ENCODE assay signal across 24 mouse cellular contexts in genomic region chr1:51152017-51152416, GRCm38 (mm10).
DNase-seq lines count a peak whose midpoint lies in the region; ATAC-seq and TF ChIP-seq lines count a peak whose summit lies in the region.
"Had no signal": no experiment of that assay in that cellular context is flagged by ENCODE, and none has a peak within 500 bp of the region (broad histone marks: within the 10 kb centered on the region; RNA-seq: fewer than 3 reads in every experiment).

No protein-coding gene starts in this region.

- ATAC-seq in heart, postnatal 0 days (ENCODE audit: insufficient read depth, low read depth), result peak; percentile 62; the same call in 1 of the 2 replicates
- no peak for ATAC-seq in heart, embryonic 11.5 days (replicated peaks; ENCODE audit: insufficient number of reproducible peaks, low FRiP score, low TSS enrichment)
- no peak for ATAC-seq in kidney, embryonic 16.5 days (ENCODE audit: low FRiP score, low TSS enrichment)
- ATAC-seq: forebrain, embryonic 15.5 days had no signal

- no peak overlapping the region for H3K4me3 ChIP-seq in heart, postnatal 0 days (ENCODE audit: low read depth, low read length)
- H3K4me3 ChIP-seq in heart, embryonic 11.5 days (ENCODE audit: low read depth, low read length), result no peak overlapping the region
- H3K4me3 ChIP-seq in kidney, embryonic 16.5 days (ENCODE audit: low read length), result no peak overlapping the region
- H3K4me3 ChIP-seq: forebrain, embryonic 15.5 days; hindbrain, embryonic 15.5 days; liver, embryonic 13.5 days; midbrain, embryonic 10.5 days had no signal

- H3K27ac ChIP-seq in heart, postnatal 0 days (ENCODE audit: low read depth), result peak overlapping the region; percentile 57
- H3K27ac ChIP-seq in heart, embryonic 11.5 days (ENCODE audit: low read depth, low read length), result no peak overlapping the region
- no peak overlapping the region for H3K27ac ChIP-seq in kidney, embryonic 16.5 days (ENCODE audit: low read length)
- H3K27ac ChIP-seq: forebrain, embryonic 15.5 days; hindbrain, embryonic 15.5 days; liver, embryonic 13.5 days; macrophage; midbrain, embryonic 10.5 days had no signal

- TF ChIP-seq CTCF in heart, postnatal 0 days (IDR thresholded peaks at IDR 0.05; ENCODE audit: low read depth), result no peak

- no peak for TF ChIP-seq EP300 in heart, postnatal 0 days (IDR thresholded peaks at IDR 0.05; ENCODE audit: low read depth)

- H3K9me3 ChIP-seq in heart, postnatal 0 days (replicated peaks; ENCODE audit: control insufficient read depth, low read length), result no peaks in the 10 kb centered on the region
- no peaks in the 10 kb centered on the region for H3K9me3 ChIP-seq in heart, embryonic 11.5 days (replicated peaks; ENCODE audit: control insufficient read depth, low read length)
- no peaks in the 10 kb centered on the region for H3K9me3 ChIP-seq in kidney, embryonic 16.5 days (ENCODE audit: low read length)
- H3K9me3 ChIP-seq: forebrain, embryonic 15.5 days; hindbrain, embryonic 15.5 days; liver, embryonic 13.5 days; midbrain, embryonic 10.5 days had no signal

- DNase-seq in embryo, embryonic 10 days (ENCODE audit: low spot score), result peak; percentile 32
- DNase-seq in embryo, embryonic 10.5 days (ENCODE audit: low spot score), result no peak
- peak; percentile 28 for DNase-seq in heart, postnatal 0 days (ENCODE audit: low spot score)
- DNase-seq in R1 (ENCODE audit: low read depth, low spot score), result peak; percentile 13
- peak; percentile 26 for DNase-seq in yolk sac, embryonic 10.5 days (ENCODE audit: low spot score)
- DNase-seq: adrenal gland, adult 2 months; cerebellum, adult 11-12 months; cerebellum, postnatal 10 days; gastrocnemius, postnatal 14 days; heart, adult 11 months; kidney, adult 2 months; kidney, postnatal 36 days; layer of hippocampus, postnatal 36 days; liver, embryonic 13.5 days; lung, adult 2 months; right cerebral cortex, adult 18-20 months; right cerebral cortex, postnatal 4 days; thymus, postnatal 25 days had no signal

- H3K36me3 ChIP-seq in heart, postnatal 0 days (replicated peaks; ENCODE audit: control insufficient read depth, insufficient read depth, low read length), result no peaks in the 10 kb centered on the region
- H3K36me3 ChIP-seq in heart, embryonic 11.5 days (ENCODE audit: control insufficient read depth, insufficient read depth, low read length), result no peaks in the 10 kb centered on the region
- no peaks in the 10 kb centered on the region for H3K36me3 ChIP-seq in kidney, embryonic 16.5 days (ENCODE audit: insufficient read depth, low read length)
- H3K36me3 ChIP-seq: forebrain, embryonic 15.5 days; hindbrain, embryonic 15.5 days; liver, embryonic 13.5 days; midbrain, embryonic 10.5 days had no signal

- H3K4me1 ChIP-seq in heart, postnatal 0 days (ENCODE audit: control insufficient read depth, insufficient read depth), result peaks cover 34% of the 10 kb centered on the region
- peaks cover 14% of the 10 kb centered on the region; the same call in 1 of the 2 replicates for H3K4me1 ChIP-seq in heart, embryonic 11.5 days (ENCODE audit: control insufficient read depth, insufficient read depth, low read length)
- H3K4me1 ChIP-seq in kidney, embryonic 16.5 days (ENCODE audit: insufficient read depth, low read length), result 0 out of 2 replicates have a peak, but pooled peaks cover 10% of the 10 kb centered on the region
- H3K4me1 ChIP-seq: forebrain, embryonic 15.5 days; liver, embryonic 13.5 days had no signal

- no peak overlapping the region for H3K9ac ChIP-seq in heart, postnatal 0 days (replicated peaks; ENCODE audit: low read depth, low read length)
- H3K9ac ChIP-seq in heart, embryonic 11.5 days (ENCODE audit: low read depth, low read length), result no peak overlapping the region
- no peak overlapping the region for H3K9ac ChIP-seq in kidney, embryonic 16.5 days (replicated peaks; ENCODE audit: low read length)
- H3K9ac ChIP-seq: forebrain, embryonic 15.5 days; hindbrain, embryonic 15.5 days; liver, embryonic 13.5 days had no signal

- H3K27me3 ChIP-seq in heart, postnatal 0 days (ENCODE audit: control insufficient read depth, insufficient read depth, low read length), result no peaks in the 10 kb centered on the region
- no peaks in the 10 kb centered on the region for H3K27me3 ChIP-seq in heart, embryonic 11.5 days (ENCODE audit: control insufficient read depth, insufficient read depth, low read length)
- no peaks in the 10 kb centered on the region for H3K27me3 ChIP-seq in kidney, embryonic 16.5 days (ENCODE audit: insufficient read depth, low read length)
- H3K27me3 ChIP-seq: forebrain, embryonic 15.5 days; hindbrain, embryonic 15.5 days; liver, embryonic 13.5 days had no signal

- WGBS in heart, postnatal 0 days, result 38% methylated on average over 2 of the region's 2 CpGs
- 35% methylated on average over 2 of the region's 2 CpGs for WGBS in heart, embryonic 11.5 days (ENCODE audit: insufficient replicate concordance)
- 63% methylated on average over 2 of the region's 2 CpGs for WGBS in kidney, embryonic 16.5 days

- H3K4me2 ChIP-seq in heart, postnatal 0 days (ENCODE audit: low read depth, low read length), result no peak overlapping the region
- H3K4me2 ChIP-seq in heart, embryonic 11.5 days, result no peak overlapping the region
- H3K4me2 ChIP-seq in kidney, embryonic 16.5 days (replicated peaks; ENCODE audit: low read depth, low read length), result no peak overlapping the region
- H3K4me2 ChIP-seq: forebrain, embryonic 15.5 days; hindbrain, embryonic 15.5 days; liver, embryonic 13.5 days had no signal
